In genomic region chr12:108896006-108896405, GRCm38 (mm10) we compare ENCODE assay signal across 8 mouse cellular contexts. TPM values are rescaled to one million over a fixed set of nuclear protein-coding genes. Genes with fewer than 3 reads are reported as not detected.
A peak's percentile ranks its signal among the peaks of the same experiment; 100 is the strongest.
DNase-seq lines count a peak whose midpoint lies in the region; ATAC-seq and TF ChIP-seq lines count a peak whose summit lies in the region.
"Had no signal": no experiment of that assay in that cellular context is flagged by ENCODE, and none has a peak within 500 bp of the region (broad histone marks: within the 10 kb centered on the region; RNA-seq: fewer than 3 reads in every experiment).

No protein-coding gene starts in this region.

- DNase-seq in B cell, adult 2 months, result peak; percentile 26 to 27
- DNase-seq in MEL-GATA-1-ER (ENCODE audit: extremely low read depth, low read depth), result peak; percentile 27
- DNase-seq in lung, postnatal 0 days (ENCODE audit: low spot score), result peak; percentile 44
- DNase-seq in hindbrain, embryonic 10.5 days (ENCODE audit: low spot score), result no peak
- DNase-seq in cerebellum, adult 8-10 months, result no peak

- no peak overlapping the region for H3K27ac ChIP-seq in intestine, postnatal 0 days (ENCODE audit: low read depth, low read length)
- H3K27ac ChIP-seq in intestine, embryonic 16.5 days (ENCODE audit: low read length), result no peak overlapping the region
- no peak overlapping the region for H3K27ac ChIP-seq in lung, postnatal 0 days (ENCODE audit: low read length)
- no peak overlapping the region for H3K27ac ChIP-seq in hindbrain, embryonic 10.5 days
- H3K27ac ChIP-seq: heart, embryonic 15.5 days had no signal

- H3K4me3 ChIP-seq in intestine, postnatal 0 days (ENCODE audit: low read depth, low read length), result no peak overlapping the region
- H3K4me3 ChIP-seq in intestine, embryonic 16.5 days (ENCODE audit: low read length), result no peak overlapping the region
- H3K4me3 ChIP-seq in lung, postnatal 0 days (ENCODE audit: low read depth, low read length), result no peak overlapping the region
- no peak overlapping the region for H3K4me3 ChIP-seq in hindbrain, embryonic 10.5 days
- H3K4me3 ChIP-seq: heart, embryonic 15.5 days had no signal

- H3K9me3 ChIP-seq in intestine, postnatal 0 days (ENCODE audit: control insufficient read depth), result no peaks in the 10 kb centered on the region
- H3K9me3 ChIP-seq in intestine, embryonic 16.5 days (ENCODE audit: control insufficient read depth, low read length), result no peaks in the 10 kb centered on the region
- H3K9me3 ChIP-seq in lung, postnatal 0 days (ENCODE audit: low read length), result no peaks in the 10 kb centered on the region
- no peaks in the 10 kb centered on the region for H3K9me3 ChIP-seq in hindbrain, embryonic 10.5 days
- H3K9me3 ChIP-seq: heart, embryonic 15.5 days had no signal

- no peak for ATAC-seq in intestine, postnatal 0 days
- no peak for ATAC-seq in intestine, embryonic 16.5 days
- no peak for ATAC-seq in lung, postnatal 0 days

- 53% methylated on average over 3 of the region's 3 CpGs for WGBS in intestine, postnatal 0 days
- 64% methylated on average over 3 of the region's 3 CpGs for WGBS in intestine, embryonic 16.5 days
- WGBS in lung, postnatal 0 days, result 52% methylated on average over 3 of the region's 3 CpGs
- WGBS in hindbrain, embryonic 10.5 days, result 77% methylated on average over 3 of the region's 3 CpGs

- TF ChIP-seq CTCF in intestine, postnatal 0 days (IDR thresholded peaks at IDR 0.05; ENCODE audit: low read depth), result peak; percentile 71
- TF ChIP-seq CTCF in lung, postnatal 0 days (IDR thresholded peaks at IDR 0.05), result peak; percentile 72

- peaks cover 9% of the 10 kb centered on the region; the same call in 1 of the 2 replicates for H3K36me3 ChIP-seq in intestine, postnatal 0 days (ENCODE audit: control insufficient read depth, insufficient read depth)
- no peaks in the 10 kb centered on the region for H3K36me3 ChIP-seq in intestine, embryonic 16.5 days (ENCODE audit: control insufficient read depth, insufficient read depth, low read length)
- no peaks in the 10 kb centered on the region for H3K36me3 ChIP-seq in lung, postnatal 0 days (ENCODE audit: insufficient read depth, low read length)
- H3K36me3 ChIP-seq in hindbrain, embryonic 10.5 days, result peaks cover 17% of the 10 kb centered on the region; the same call in 1 of the 2 replicates
- H3K36me3 ChIP-seq: heart, embryonic 15.5 days had no signal

- H3K4me1 ChIP-seq in intestine, postnatal 0 days (replicated peaks; ENCODE audit: control insufficient read depth, insufficient read depth, low read length), result peaks cover 3% of the 10 kb centered on the region; the same call in 1 of the 2 replicates
- peaks cover 13% of the 10 kb centered on the region for H3K4me1 ChIP-seq in intestine, embryonic 16.5 days (ENCODE audit: control insufficient read depth, insufficient read depth, low read length)
- H3K4me1 ChIP-seq in lung, postnatal 0 days (ENCODE audit: insufficient read depth, low read depth, low read length), result peaks cover 8% of the 10 kb centered on the region; the same call in 1 of the 2 replicates
- H3K4me1 ChIP-seq in hindbrain, embryonic 10.5 days (replicated peaks), result peaks cover 25% of the 10 kb centered on the region

- TF ChIP-seq EP300 in lung, postnatal 0 days (IDR thresholded peaks at IDR 0.05), result no peak

- no peak overlapping the region for H3K9ac ChIP-seq in intestine, postnatal 0 days (ENCODE audit: low read depth, low read length)
- no peak overlapping the region for H3K9ac ChIP-seq in intestine, embryonic 16.5 days (ENCODE audit: low read depth, low read length)
- no peak overlapping the region for H3K9ac ChIP-seq in lung, postnatal 0 days (replicated peaks; ENCODE audit: low read depth)
- H3K9ac ChIP-seq: heart, embryonic 15.5 days had no signal

- H3K27me3 ChIP-seq in intestine, postnatal 0 days (replicated peaks; ENCODE audit: control insufficient read depth, insufficient read depth, low read length), result no peaks in the 10 kb centered on the region
- no peaks in the 10 kb centered on the region for H3K27me3 ChIP-seq in intestine, embryonic 16.5 days (replicated peaks; ENCODE audit: control insufficient read depth, insufficient read depth, low read length)
- no peaks in the 10 kb centered on the region for H3K27me3 ChIP-seq in lung, postnatal 0 days (replicated peaks; ENCODE audit: insufficient read depth, low read length)
- no peaks in the 10 kb centered on the region for H3K27me3 ChIP-seq in hindbrain, embryonic 10.5 days (ENCODE audit: insufficient read depth, poor library complexity, severe bottlenecking)
- H3K27me3 ChIP-seq: heart, embryonic 15.5 days had no signal

- H3K4me2 ChIP-seq in intestine, postnatal 0 days (replicated peaks; ENCODE audit: low read depth), result no peak overlapping the region
- H3K4me2 ChIP-seq in intestine, embryonic 16.5 days (ENCODE audit: low read depth, low read length), result no peak overlapping the region
- H3K4me2 ChIP-seq in lung, postnatal 0 days (replicated peaks; ENCODE audit: low read depth, low read length), result no peak overlapping the region
- H3K4me2 ChIP-seq: heart, embryonic 15.5 days had no signal

RNA-seq across cellular contexts. Expression of gene Wars, which starts 2.0 kb away (rescaled TPM):
- 34.5 and 36.5 TPM in 2 replicates for polyA plus RNA-seq in intestine, postnatal 0 days (2015; fragmentation: Nextera tagmentation; extraction: Ambion mirVana)
- polyA plus RNA-seq in intestine, embryonic 16.5 days (2015; fragmentation: Nextera tagmentation; extraction: Ambion mirVana), result 79.9 and 82.8 TPM in 2 replicates
- polyA plus RNA-seq in lung, postnatal 0 days (2015; fragmentation: Nextera tagmentation; extraction: Ambion mirVana), result 84.0 and 84.3 TPM in 2 replicates
- 142 and 143 TPM in 2 replicates for polyA plus RNA-seq in hindbrain, embryonic 10.5 days (2016; fragmentation: Nextera tagmentation; extraction: Ambion mirVana)

RNA-seq across cellular contexts. Expression of gene Wdr25, which starts 2.6 kb away (rescaled TPM):
- polyA plus RNA-seq in intestine, postnatal 0 days (2015; fragmentation: Nextera tagmentation; extraction: Ambion mirVana), result 2.7 and 2.9 TPM in 2 replicates
- polyA plus RNA-seq in intestine, embryonic 16.5 days (2015; fragmentation: Nextera tagmentation; extraction: Ambion mirVana), result 6.9 TPM in 2 replicates
- polyA plus RNA-seq in lung, postnatal 0 days (2015; fragmentation: Nextera tagmentation; extraction: Ambion mirVana), result 4.8 and 7.3 TPM in 2 replicates
- polyA plus RNA-seq in hindbrain, embryonic 10.5 days (2016; fragmentation: Nextera tagmentation; extraction: Ambion mirVana), result 9.0 and 10.4 TPM in 2 replicates

Comparison
In these comparisons a context has a peak if more than half of its experiments do, and no peak if none do; other contexts are left out.
1. DNase-seq: peak in B cell, adult 2 months (2 of 2), MEL-GATA-1-ER (single experiment) and lung, postnatal 0 days (single experiment); none in hindbrain, embryonic 10.5 days (single experiment) and cerebellum, adult 8-10 months (single experiment).